8 mouse cellular contexts compared by ENCODE assay signal in genomic region chr10:78184531-78185380, GRCm38 (mm10). TPM values are rescaled to one million over a fixed set of nuclear protein-coding genes. Genes with fewer than 3 reads are reported as not detected.
DNase-seq lines count a peak whose midpoint lies in the region; ATAC-seq lines count a peak whose summit lies in the region.

TSS of gene Pwp2 (minus strand) at chr10:78185149.

- 2% methylated on average over 47 of the region's 47 CpGs for WGBS in hindbrain, embryonic 15.5 days

- peak within 1 kb of the TSS; percentile 78 for H3K27ac ChIP-seq in hindbrain, embryonic 15.5 days (replicated peaks)

- peaks cover 14% of the 10 kb centered on the region for H3K4me1 ChIP-seq in hindbrain, embryonic 15.5 days (replicated peaks)

- DNase-seq in R1 (ENCODE audit: low read depth, low spot score), result peak; percentile 96
- DNase-seq in cerebellum, postnatal 25 days, result peak; percentile 90 to 94
- peak; percentile 66 to 78 for DNase-seq in frontal cortex, postnatal 25 days (ENCODE audit: low spot score in 2 of 2)
- DNase-seq in left cerebral cortex, adult 11 months (ENCODE audit: low spot score), result peak; percentile 84
- peak; percentile 90 to 92 for DNase-seq in lung, postnatal 4 days
- DNase-seq in retina, postnatal 7 days (ENCODE audit: low read depth, low spot score), result peak; percentile 91
- peak; percentile 64 for DNase-seq in urinary bladder, adult 2 months (ENCODE audit: low spot score)

- H3K36me3 ChIP-seq in hindbrain, embryonic 15.5 days, result peaks cover 52% of the 10 kb centered on the region

- H3K27me3 ChIP-seq in hindbrain, embryonic 15.5 days, result no peaks in the 10 kb centered on the region

- peak within 1 kb of the TSS; percentile 57 for H3K4me3 ChIP-seq in hindbrain, embryonic 15.5 days

- H3K4me2 ChIP-seq in hindbrain, embryonic 15.5 days, result peak within 1 kb of the TSS; percentile 91

- no peaks in the 10 kb centered on the region for H3K9me3 ChIP-seq in hindbrain, embryonic 15.5 days

- H3K9ac ChIP-seq in hindbrain, embryonic 15.5 days, result peak within 1 kb of the TSS; percentile 47

- ATAC-seq in hindbrain, embryonic 15.5 days (ENCODE audit: low FRiP score, low read depth), result peak; percentile 96

RNA-seq across cellular contexts. Expression of gene Pwp2, which starts in this region (rescaled TPM):
- polyA plus RNA-seq in hindbrain, embryonic 15.5 days (2015; fragmentation: Nextera tagmentation; extraction: Ambion mirVana), result 16.6 and 16.8 TPM in 2 replicates
- polyA plus RNA-seq in urinary bladder, adult 2 months (2012; rRNA removed), result 9.1 and 9.3 TPM in 2 replicates

Comparison
In these comparisons a context has a peak if more than half of its experiments do, and no peak if none do; other contexts are left out.
1. Peak in every context shown above with its lines: DNase-seq, ATAC-seq, H3K4me3 ChIP-seq and H3K27ac ChIP-seq.